Mouse (Mus musculus) mouse embryonic stem cell (cell line): Measurements from ENCODE around the gene Prpf19.

Experiments
- in situ Hi-C, 2 experiments: fragments of 300-500 bp; cut with MboI; formaldehyde crosslinking; loops; 1 replicate in 1 of 2; 3 replicates in 1 of 2; pipeline ENCODE4 v1.14.3; 2019 to 2020; ENCODE audit warnings: low sequenced_read_pairs in 2 of 2, low pct_unique_long_range_greater_than_20kb in 1 of 2, mixed read lengths in 1 of 2; ENCODE audit not compliant: unreplicated experiment in 1 of 2

The Prpf19 gene

GRCm38 (mm10) chr19:10881426-10882154 lies 13.4 kb upstream of the Prpf19 start, which contains the start of gene Tmem109:
Tmem109 (minus strand) TSS chr19:10882001.
- in situ Hi-C loops = no loop called here

GRCm38 (mm10) chr19:10892201-10892600 lies 2.8 kb upstream of the Prpf19 start:
- in situ Hi-C loops = no loop called here

DNA sequence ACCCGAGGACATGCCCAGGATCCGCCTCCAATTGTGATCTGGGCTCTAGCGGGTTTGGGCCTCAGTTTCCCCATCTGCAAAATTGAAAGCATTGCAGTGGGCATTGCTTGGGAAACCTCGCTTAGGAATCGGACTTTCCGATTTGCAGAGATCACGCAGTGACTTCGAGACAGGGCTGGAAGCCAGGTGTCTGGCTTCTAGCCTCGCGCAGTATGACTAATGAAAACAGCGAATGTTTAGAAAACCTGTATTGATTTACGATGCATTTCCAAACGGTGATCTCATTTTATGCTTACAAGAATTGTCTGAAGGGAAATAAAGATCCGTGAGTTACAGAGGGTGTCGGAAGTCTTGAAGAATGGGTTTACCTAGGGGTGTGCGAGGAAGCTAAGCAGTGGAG lies 677 bp downstream of the Prpf19 start:
- in situ Hi-C loops = no loop called here

DNA sequence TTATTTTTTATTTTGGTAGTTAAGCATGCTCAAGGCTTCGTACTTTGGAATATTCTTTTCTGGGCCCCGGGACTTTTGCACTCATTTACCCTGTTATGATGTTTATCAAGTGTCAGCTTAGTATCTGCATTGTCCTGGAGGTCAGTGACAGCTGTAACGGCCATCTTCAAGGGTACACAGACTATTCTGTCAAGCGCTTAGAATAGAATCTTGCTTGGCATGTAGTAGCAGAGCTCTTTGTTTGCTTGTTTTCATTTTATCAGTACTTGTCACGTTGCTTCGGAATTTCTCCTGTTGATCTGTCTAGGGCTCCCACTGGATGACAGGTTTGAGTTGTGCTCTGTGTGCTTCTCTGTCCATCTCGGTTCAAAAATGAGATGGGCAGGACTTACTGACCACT lies 1.8 kb downstream of the Prpf19 start:
- in situ Hi-C loops = no loop called here

DNA sequence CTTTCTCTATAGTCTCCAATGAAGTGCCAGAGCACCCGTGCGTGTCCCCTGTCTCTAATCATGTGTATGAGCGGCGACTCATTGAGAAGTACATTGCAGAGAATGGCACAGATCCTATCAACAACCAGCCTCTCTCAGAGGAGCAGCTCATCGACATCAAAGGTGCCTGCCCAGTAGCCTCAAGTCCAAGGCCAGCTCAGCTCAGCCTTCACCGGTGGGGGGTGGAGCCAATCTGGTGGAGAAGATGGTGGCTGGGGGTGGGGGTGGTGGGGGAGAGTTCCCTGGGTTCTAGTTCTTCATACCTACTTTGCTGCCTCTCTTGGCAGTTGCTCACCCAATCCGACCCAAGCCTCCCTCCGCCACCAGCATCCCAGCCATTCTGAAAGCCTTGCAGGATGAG lies 2.5 kb downstream of the Prpf19 start:
- in situ Hi-C loops = no loop called here

- in situ Hi-C loops = no loop called here
Observed at GRCm38 (mm10) chr19:10900315-10900714, 5.3 kb downstream of the Prpf19 start.

DNA sequence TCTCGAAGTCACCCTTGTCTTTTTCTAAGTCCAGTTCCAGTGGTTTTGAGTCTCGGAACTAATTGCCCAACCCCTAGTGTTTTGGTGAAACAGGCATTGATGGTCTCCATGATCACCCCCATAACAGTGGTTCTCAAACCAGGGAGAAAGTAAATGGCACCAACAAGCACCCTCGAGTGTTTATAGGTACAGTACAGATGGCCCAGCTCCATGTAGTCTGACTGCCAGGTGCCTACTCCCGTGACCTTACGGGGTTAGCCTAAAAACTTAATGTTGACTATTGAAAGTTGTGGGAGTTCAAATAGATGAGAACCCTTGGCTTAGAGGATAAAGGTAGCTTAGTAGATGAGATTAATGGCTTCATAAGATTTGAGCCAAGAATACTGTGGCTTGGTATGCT lies 6.0 kb downstream of the Prpf19 start:
- in situ Hi-C loops = no loop called here

DNA sequence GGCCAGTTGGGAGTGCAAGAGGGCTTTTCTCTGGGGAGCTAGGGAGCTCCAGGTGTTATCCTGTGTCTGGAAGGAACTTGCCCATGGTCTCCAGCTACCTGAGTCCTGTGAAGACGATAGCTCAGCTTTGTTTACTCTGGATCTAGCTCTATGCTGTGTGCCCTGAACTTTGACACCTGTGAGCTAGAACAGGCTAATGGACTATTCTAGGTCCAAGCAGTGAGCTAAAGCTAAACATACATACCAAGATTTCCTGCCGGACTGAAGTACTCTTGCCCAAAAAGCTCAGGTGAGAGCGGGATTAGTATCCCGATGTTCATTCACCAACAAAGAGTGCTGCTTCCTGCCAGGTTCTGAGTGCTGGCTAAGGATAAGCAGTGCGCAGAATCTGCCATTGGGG lies 9.5 kb downstream of the Prpf19 start:
- in situ Hi-C loops = no loop called here

DNA sequence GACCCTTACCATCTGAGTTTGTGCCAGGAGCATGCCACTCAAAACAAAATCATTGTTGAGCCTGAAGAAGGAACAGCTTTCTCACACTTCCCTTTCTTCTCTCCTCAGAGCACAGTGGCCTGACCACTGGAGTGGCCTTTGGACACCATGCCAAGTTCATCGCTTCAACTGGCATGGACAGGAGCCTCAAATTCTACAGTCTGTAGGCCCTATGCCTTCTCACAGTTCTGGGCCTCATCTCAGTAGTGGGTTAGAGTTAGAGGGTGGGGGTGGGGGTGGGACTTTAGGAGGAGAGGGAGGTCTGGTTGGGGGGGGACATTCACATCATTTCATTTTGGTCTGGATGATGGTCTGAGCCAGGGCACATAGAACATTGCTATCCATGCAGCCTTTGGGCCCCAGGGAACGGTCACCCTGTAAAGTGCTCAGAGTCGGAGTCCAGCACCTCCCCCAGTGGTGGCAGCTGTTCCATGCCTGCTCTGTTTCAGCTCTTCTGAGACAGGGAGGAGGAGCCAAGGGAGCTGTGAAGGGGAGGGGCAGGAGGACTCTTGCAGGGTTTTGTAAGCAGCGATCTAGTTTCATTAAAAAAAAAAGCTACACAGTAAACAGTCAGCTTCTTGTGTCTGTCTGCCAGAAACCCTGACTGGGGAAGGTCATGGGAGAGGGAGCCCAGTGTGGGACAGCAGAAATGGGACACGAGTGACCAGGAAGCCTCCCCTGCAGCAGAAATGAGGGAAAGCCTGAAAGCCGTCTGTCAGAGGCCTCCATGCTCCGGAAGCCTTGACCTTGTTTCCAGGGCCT lies 10.1 kb downstream of the Prpf19 start:
- in situ Hi-C loops = no loop called here

GRCm38 (mm10) chr19:10905728-10906000 lies 10.6 kb downstream of the Prpf19 start:
- in situ Hi-C loops = no loop called here

GRCm38 (mm10) chr19:10907891-10908290 lies 12.9 kb downstream of the Prpf19 start:
- in situ Hi-C loops = no loop called here

GRCm38 (mm10) chr19:10909087-10909721 lies 14.2 kb downstream of the Prpf19 start:
- in situ Hi-C loops = no loop called here

- in situ Hi-C loops = no loop called here
Observed at GRCm38 (mm10) chr19:10914291-10914690, 19.3 kb downstream of the Prpf19 start.

GRCm38 (mm10) chr19:10914870-10915269 lies 19.8 kb downstream of the Prpf19 start:
- in situ Hi-C loops = no loop called here

DNA sequence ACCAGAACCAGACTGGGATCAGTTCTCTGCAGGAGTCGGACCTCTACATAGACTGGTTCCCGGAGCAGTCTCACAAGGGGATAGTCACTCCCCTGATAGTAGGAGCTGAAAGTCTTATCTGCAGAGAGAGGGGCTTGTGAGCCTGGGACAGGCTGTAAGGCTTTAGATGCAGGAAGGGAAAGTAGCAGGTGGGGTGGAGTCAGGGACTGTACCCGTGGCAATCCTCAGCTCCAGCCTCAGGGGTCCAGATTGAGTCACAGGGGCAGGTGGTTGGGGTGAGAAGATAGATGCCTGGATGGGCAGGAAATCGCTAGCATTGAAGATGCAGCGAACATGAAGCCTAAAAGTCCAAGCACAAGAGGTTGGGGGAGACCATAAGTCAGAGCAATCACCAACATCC lies 21.5 kb downstream of the Prpf19 start:
- in situ Hi-C loops = no loop called here

GRCm38 (mm10) chr19:10918321-10918991 lies 23.4 kb downstream of the Prpf19 start:
- in situ Hi-C loops = no loop called here

- in situ Hi-C loops = no loop called here
Observed at GRCm38 (mm10) chr19:10920532-10920931, 25.5 kb downstream of the Prpf19 start, which contains the start of gene Zp1. Zp1 (minus strand) TSS chr19:10920632.

DNA sequence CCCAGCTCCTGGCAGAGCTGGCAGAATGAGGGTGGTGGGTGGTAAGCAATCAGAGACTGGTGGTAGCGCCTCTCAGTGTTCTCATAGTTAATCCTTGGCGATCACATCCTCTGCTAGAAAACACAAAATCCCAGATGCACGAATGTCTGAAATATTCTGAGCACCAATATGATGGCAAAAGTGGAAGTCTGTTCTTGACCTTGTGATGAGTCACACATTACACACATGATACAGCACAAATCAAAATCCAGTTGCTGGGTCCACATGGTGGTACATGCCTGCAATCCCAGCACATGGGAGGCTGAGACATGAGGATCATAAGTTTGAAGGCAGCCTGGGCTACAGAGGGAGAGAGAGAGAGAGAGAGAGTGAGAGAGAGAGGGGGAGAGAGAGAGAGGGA lies 26.0 kb downstream of the Prpf19 start:
- in situ Hi-C loops = no loop called here

DNA sequence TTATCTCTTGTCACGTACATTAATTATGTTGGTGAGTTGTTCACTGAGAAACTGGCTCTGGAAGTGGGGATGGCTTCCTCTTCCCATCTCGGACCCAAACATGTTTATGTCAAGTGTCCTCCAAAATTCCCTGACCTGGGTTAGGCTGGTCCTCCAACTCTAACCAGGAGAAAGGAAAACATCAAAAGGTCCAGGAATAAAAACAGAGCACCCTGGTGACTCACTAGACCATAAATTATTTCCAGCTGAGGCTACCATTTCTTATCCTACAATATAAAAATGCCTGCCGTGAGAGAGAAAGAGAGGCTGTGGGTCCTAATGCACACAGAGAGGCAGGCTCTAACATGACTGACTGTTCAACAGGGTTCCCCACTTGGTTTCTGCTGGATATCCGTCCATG lies 29.2 kb downstream of the Prpf19 start:
- in situ Hi-C loops = no loop called here
